Mouse (Mus musculus): Measurements from ENCODE around the gene Srp68. TPM values are rescaled to one million over a fixed set of nuclear protein-coding genes. Genes with fewer than 3 reads are reported as not detected.

Gene Srp68
- polyA plus RNA-seq, 1 experiment, result 101 TPM

- H3K4me1 ChIP-seq (ENCODE audit: control insufficient read depth, insufficient read depth, low read length), result peaks cover 1% of the 10 kb centered on the region
- H3K27me3 ChIP-seq (ENCODE audit: control insufficient read depth, insufficient read depth, low read length, poor library complexity, severe bottlenecking), result no peaks in the 10 kb centered on the region
- H3K4me3 ChIP-seq (ENCODE audit: low read depth, low read length), result no peak overlapping the region
- no peak overlapping the region for H3K27ac ChIP-seq (ENCODE audit: insufficient read depth, low read length)
- H3K36me3 ChIP-seq (ENCODE audit: control insufficient read depth, insufficient read depth, low read length, poor library complexity, severe bottlenecking), result no peaks in the 10 kb centered on the region
- TF ChIP-seq POLR2A (IDR thresholded peaks at IDR 0.05; ENCODE audit: insufficient read depth, low read length), result no peak
- no peak for TF ChIP-seq EP300 (IDR thresholded peaks at IDR 0.05; ENCODE audit: insufficient read depth, low read depth, low read length)
- no peak for TF ChIP-seq CTCF (IDR thresholded peaks at IDR 0.05; ENCODE audit: low read depth, low read length)
- H3K9me3 ChIP-seq (replicated peaks; ENCODE audit: control insufficient read depth, insufficient read depth, low read length, poor library complexity, severe bottlenecking), result no peaks in the 10 kb centered on the region
- H3K9ac ChIP-seq (ENCODE audit: low read depth, poor library complexity, severe bottlenecking), result no peak overlapping the region
These were observed 67.3 kb downstream of the Srp68 start for GRCm38 (mm10) chr11:116206678-116207077.

DNA sequence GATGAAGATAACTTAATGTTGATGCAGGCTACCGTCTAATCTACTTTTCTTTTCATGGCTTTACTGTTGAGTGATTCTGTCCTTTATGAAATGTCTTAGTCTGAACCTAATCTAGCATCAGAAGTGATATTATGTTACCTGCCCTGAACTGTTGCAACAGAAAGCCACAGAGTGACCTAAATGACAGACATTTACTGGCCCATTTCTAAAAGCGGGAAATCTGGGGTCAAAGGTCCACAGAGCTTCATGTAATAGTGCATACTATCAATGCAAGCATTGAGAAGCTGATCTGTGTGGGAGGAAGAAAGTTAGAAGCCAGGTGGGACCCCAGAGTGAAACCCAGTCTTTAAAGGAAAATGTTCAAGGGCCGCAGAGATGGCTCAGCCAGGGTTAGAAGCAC is 70.9 kb downstream of the Srp68 start:
- Histone ChIP-seq H3K27me3 (ENCODE audit: control insufficient read depth, insufficient read depth, low read length, poor library complexity, severe bottlenecking) (no peaks in the 10 kb centered on the region), H3K4me1 (ENCODE audit: control insufficient read depth, insufficient read depth, low read length) (no peaks in the 10 kb centered on the region), H3K36me3 (ENCODE audit: control insufficient read depth, insufficient read depth, low read length, poor library complexity, severe bottlenecking) (no peaks in the 10 kb centered on the region), H3K9ac (ENCODE audit: low read depth, poor library complexity, severe bottlenecking) (no peak overlapping the region), H3K27ac (ENCODE audit: insufficient read depth, low read length) (no peak overlapping the region), H3K4me3 (ENCODE audit: low read depth, low read length) (no peak overlapping the region), H3K9me3 (replicated peaks; ENCODE audit: control insufficient read depth, insufficient read depth, low read length, poor library complexity, severe bottlenecking) (no peaks in the 10 kb centered on the region)
- no peak for TF ChIP-seq POLR2A (IDR thresholded peaks at IDR 0.05; ENCODE audit: insufficient read depth, low read length)
- TF ChIP-seq CTCF (IDR thresholded peaks at IDR 0.05; ENCODE audit: low read depth, low read length), result no peak
- TF ChIP-seq EP300 (IDR thresholded peaks at IDR 0.05; ENCODE audit: insufficient read depth, low read depth, low read length), result no peak

- H3K9me3 ChIP-seq (replicated peaks; ENCODE audit: control insufficient read depth, insufficient read depth, low read length, poor library complexity, severe bottlenecking), result no peaks in the 10 kb centered on the region
- TF ChIP-seq POLR2A (IDR thresholded peaks at IDR 0.05; ENCODE audit: insufficient read depth, low read length) (no peak), EP300 (IDR thresholded peaks at IDR 0.05; ENCODE audit: insufficient read depth, low read depth, low read length) (no peak), CTCF (IDR thresholded peaks at IDR 0.05; ENCODE audit: low read depth, low read length) (no peak)
- H3K27me3 ChIP-seq (ENCODE audit: control insufficient read depth, insufficient read depth, low read length, poor library complexity, severe bottlenecking), result no peaks in the 10 kb centered on the region
- no peak overlapping the region for H3K27ac ChIP-seq (ENCODE audit: insufficient read depth, low read length)
- H3K36me3 ChIP-seq (ENCODE audit: control insufficient read depth, insufficient read depth, low read length, poor library complexity, severe bottlenecking), result no peaks in the 10 kb centered on the region
- H3K4me1 ChIP-seq (ENCODE audit: control insufficient read depth, insufficient read depth, low read length), result no peaks in the 10 kb centered on the region
- H3K4me3 ChIP-seq (ENCODE audit: low read depth, low read length), result no peak overlapping the region
- H3K9ac ChIP-seq (ENCODE audit: low read depth, poor library complexity, severe bottlenecking), result no peak overlapping the region
These were observed 72.9 kb downstream of the Srp68 start for GRCm38 (mm10) chr11:116201151-116201550.

DNA sequence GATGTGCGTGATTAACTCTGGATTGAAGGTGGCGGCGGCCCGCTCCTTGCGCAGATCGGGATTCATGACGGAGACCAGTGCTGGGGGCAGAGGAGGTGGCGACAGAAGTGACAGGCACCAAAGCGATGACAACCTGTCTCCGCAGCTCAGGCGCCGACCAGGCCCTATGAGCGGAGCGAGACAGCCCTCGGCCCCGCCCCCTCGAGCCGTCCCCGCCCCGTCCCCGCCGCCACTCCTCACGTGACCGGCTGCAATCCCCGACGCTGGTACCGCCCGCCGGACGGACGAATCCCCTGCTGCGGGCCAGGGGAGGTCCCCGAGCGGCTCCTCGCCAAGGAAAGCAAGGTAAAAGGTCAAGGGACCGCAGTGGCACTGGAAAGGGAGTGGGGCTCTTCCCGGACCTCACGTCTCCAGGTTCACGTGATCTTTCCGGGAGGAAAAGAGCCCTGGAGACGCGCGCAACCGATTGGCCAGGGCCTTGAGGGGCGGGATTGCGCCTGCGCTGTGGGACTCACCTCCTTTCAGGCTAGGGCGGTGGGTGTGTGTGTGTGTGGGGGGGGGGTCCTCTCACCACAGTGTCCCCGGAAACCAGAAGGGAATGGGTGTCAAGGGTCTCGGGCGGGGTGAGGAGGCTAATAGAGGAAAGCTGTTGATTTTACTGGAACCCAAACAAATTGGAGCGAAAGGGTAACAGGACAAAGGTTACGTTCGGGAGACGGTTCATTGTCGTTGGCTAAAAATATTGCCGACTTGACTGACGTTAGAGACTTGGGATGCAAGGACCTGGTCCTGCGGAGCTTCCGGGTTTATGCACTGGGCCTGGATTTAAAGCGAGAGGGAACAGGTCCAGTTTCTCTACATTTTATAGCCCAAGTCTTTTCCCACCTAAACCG is 75.1 kb downstream of the Srp68 start, which contains the start of the genes Ten1 and Acox1:
Gene Ten1, plus strand, starts transcription at position 217 of the 893 bp plus-strand sequence.
Gene Acox1, minus strand, starts transcription at position 407 of the 893 bp plus-strand sequence.
- Histone ChIP-seq H3K9me3 (replicated peaks; ENCODE audit: control insufficient read depth, insufficient read depth, low read length, poor library complexity, severe bottlenecking) (no peaks in the 10 kb centered on the region), H3K36me3 (ENCODE audit: control insufficient read depth, insufficient read depth, low read length, poor library complexity, severe bottlenecking) (no peaks in the 10 kb centered on the region), H3K4me1 (ENCODE audit: control insufficient read depth, insufficient read depth, low read length) (no peaks in the 10 kb centered on the region), H3K27ac (ENCODE audit: insufficient read depth, low read length) (peak within 1 kb of the TSS; percentile 81), H3K27me3 (ENCODE audit: control insufficient read depth, insufficient read depth, low read length, poor library complexity, severe bottlenecking) (no peaks in the 10 kb centered on the region), H3K4me3 (ENCODE audit: low read depth, low read length) (peak within 1 kb of the TSS; percentile 92), H3K9ac (ENCODE audit: low read depth, poor library complexity, severe bottlenecking) (peak within 1 kb of the TSS; percentile 82)
- peak; percentile 55 for TF ChIP-seq POLR2A (IDR thresholded peaks at IDR 0.05; ENCODE audit: insufficient read depth, low read length)
- no peak for TF ChIP-seq CTCF (IDR thresholded peaks at IDR 0.05; ENCODE audit: low read depth, low read length)

- no peaks in the 10 kb centered on the region for H3K4me1 ChIP-seq (ENCODE audit: control insufficient read depth, insufficient read depth, low read length)
- TF ChIP-seq CTCF (IDR thresholded peaks at IDR 0.05; ENCODE audit: low read depth, low read length), result no peak
- no peak for TF ChIP-seq POLR2A (IDR thresholded peaks at IDR 0.05; ENCODE audit: insufficient read depth, low read length)
- H3K9me3 ChIP-seq (replicated peaks; ENCODE audit: control insufficient read depth, insufficient read depth, low read length, poor library complexity, severe bottlenecking), result no peaks in the 10 kb centered on the region
- H3K4me3 ChIP-seq (ENCODE audit: low read depth, low read length), result peak overlapping the region; percentile 92
- H3K36me3 ChIP-seq (ENCODE audit: control insufficient read depth, insufficient read depth, low read length, poor library complexity, severe bottlenecking), result no peaks in the 10 kb centered on the region
- peak overlapping the region; percentile 82 for H3K9ac ChIP-seq (ENCODE audit: low read depth, poor library complexity, severe bottlenecking)
- no peaks in the 10 kb centered on the region for H3K27me3 ChIP-seq (ENCODE audit: control insufficient read depth, insufficient read depth, low read length, poor library complexity, severe bottlenecking)
- H3K27ac ChIP-seq (ENCODE audit: insufficient read depth, low read length), result no peak overlapping the region
These were observed 75.9 kb downstream of the Srp68 start for GRCm38 (mm10) chr11:116198132-116198531.

DNA sequence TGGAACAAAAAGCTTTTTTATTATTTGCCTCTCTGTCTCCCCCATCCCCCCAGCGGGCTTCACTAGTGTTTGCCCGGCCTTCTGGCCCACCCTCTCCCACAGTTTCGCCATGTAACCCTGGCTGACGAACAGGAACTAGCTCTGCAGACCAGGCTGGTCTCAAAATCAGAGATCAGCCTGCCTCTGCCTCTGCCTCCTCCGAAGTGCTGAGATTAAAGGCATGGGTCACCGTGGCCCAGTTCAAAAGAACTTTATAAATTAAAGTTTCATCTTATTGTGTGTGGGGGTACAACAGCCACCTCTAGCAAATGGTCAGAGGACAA is 76.5 kb downstream of the Srp68 start:
- H3K27ac ChIP-seq (ENCODE audit: insufficient read depth, low read length), result no peak overlapping the region
- no peak overlapping the region for H3K4me3 ChIP-seq (ENCODE audit: low read depth, low read length)
- no peaks in the 10 kb centered on the region for H3K4me1 ChIP-seq (ENCODE audit: control insufficient read depth, insufficient read depth, low read length)
- H3K9ac ChIP-seq (ENCODE audit: low read depth, poor library complexity, severe bottlenecking), result no peak overlapping the region
- H3K9me3 ChIP-seq (replicated peaks; ENCODE audit: control insufficient read depth, insufficient read depth, low read length, poor library complexity, severe bottlenecking), result no peaks in the 10 kb centered on the region
- H3K27me3 ChIP-seq (ENCODE audit: control insufficient read depth, insufficient read depth, low read length, poor library complexity, severe bottlenecking), result no peaks in the 10 kb centered on the region
- TF ChIP-seq EP300 (IDR thresholded peaks at IDR 0.05; ENCODE audit: insufficient read depth, low read depth, low read length), result no peak
- TF ChIP-seq CTCF (IDR thresholded peaks at IDR 0.05; ENCODE audit: low read depth, low read length), result no peak
- no peak for TF ChIP-seq POLR2A (IDR thresholded peaks at IDR 0.05; ENCODE audit: insufficient read depth, low read length)
- no peaks in the 10 kb centered on the region for H3K36me3 ChIP-seq (ENCODE audit: control insufficient read depth, insufficient read depth, low read length, poor library complexity, severe bottlenecking)

Measured in ES-Bruce4 (cell line).